Mouse (Mus musculus) myocyte (in vitro differentiated cells): Measurements from ENCODE around the gene Btbd16.

Source experiments
- CEBPB ChIP-seq: IDR thresholded peaks from 2 replicates; pipeline ENCODE4 v1.6.1; 2011; ENCODE audit warnings: mild to moderate bottlenecking, moderate library complexity; ENCODE audit not compliant: poor library complexity, insufficient read depth, severe bottlenecking
- E2F4 ChIP-seq: IDR thresholded peaks from one replicate; pipeline ENCODE4 v1.6.1; 2011; ENCODE audit warnings: mild to moderate bottlenecking, control low read depth, moderate library complexity; ENCODE audit not compliant: insufficient read depth
- MAX ChIP-seq: IDR thresholded peaks from one replicate; pipeline ENCODE4 v1.6.1; 2011; ENCODE audit warnings: low read depth, mild to moderate bottlenecking, control low read depth
- MYOD1 ChIP-seq, 3 experiments: IDR thresholded peaks; one replicate each; pipeline ENCODE4 v1.6.1; 2011; ENCODE audit warnings: control low read depth in 2 of 3, low read depth in 2 of 3, mild to moderate bottlenecking in 2 of 3, moderate library complexity in 1 of 3; ENCODE audit not compliant: insufficient read length in 2 of 3, control insufficient read depth in 1 of 3
- MYOG ChIP-seq, 3 experiments: IDR thresholded peaks; one replicate each; pipeline ENCODE4 v1.6.1; 2011; ENCODE audit warnings: control low read depth in 2 of 3, low read depth in 2 of 3, mild to moderate bottlenecking in 2 of 3; ENCODE audit not compliant: insufficient read length in 2 of 3, control insufficient read depth in 1 of 3, insufficient read depth in 1 of 3
- POLR2A ChIP-seq: IDR thresholded peaks from one replicate; pipeline ENCODE4 v1.6.1; 2011; ENCODE audit warnings: low read depth, mild to moderate bottlenecking, control low read depth, moderate library complexity; ENCODE audit not compliant: insufficient read length
- POLR2AphosphoS2 ChIP-seq: IDR thresholded peaks from one replicate; pipeline ENCODE4 v1.6.1; 2011; ENCODE audit warnings: low read depth, control low read depth; ENCODE audit not compliant: insufficient read length
- SRF ChIP-seq: IDR thresholded peaks from one replicate; pipeline ENCODE4 v1.6.1; 2011; ENCODE audit warnings: low read depth; ENCODE audit not compliant: control insufficient read depth, insufficient read length
- TCF12 ChIP-seq: IDR thresholded peaks from one replicate; pipeline ENCODE4 v1.6.1; 2011; ENCODE audit warnings: mild to moderate bottlenecking, control low read depth; ENCODE audit not compliant: poor library complexity, insufficient read depth, severe bottlenecking
- USF1 ChIP-seq: IDR thresholded peaks from one replicate; pipeline ENCODE4 v1.6.1; 2011; ENCODE audit warnings: low read depth, mild to moderate bottlenecking, control low read depth, moderate library complexity

GRCm38 (mm10) chr7:130799418-130799817 lies 25.5 kb downstream of the Btbd16 start:
- TF ChIP-seq POLR2A (no peak), MYOG (IDR thresholded peaks at IDR 0.05; ENCODE audit: control insufficient read depth in 1 of 3, insufficient read depth in 1 of 3, insufficient read length in 2 of 3, low read depth in 2 of 3) (no peak), MAX (no peak), USF1 (no peak), CEBPB (no peak), E2F4 (no peak), MYOD1 (IDR thresholded peaks at IDR 0.05; ENCODE audit: control insufficient read depth in 1 of 3, insufficient read length in 2 of 3, low read depth in 2 of 3) (no peak), POLR2AphosphoS2 (no peak), SRF (no peak), TCF12 (no peak)
